Mouse (Mus musculus) cerebellum, adult (tissue): ENCODE measurements around the gene Bcl2l10.
"Not testable (repeated sequence)": the region's sequence is repeated elsewhere in the genome, so short reads cannot be mapped to it uniquely, and the experiment has no call there.

Experiments used
- ATAC-seq: cut with Nextera tagmentation; 2 replicates; pipeline ENCODE4 v1.9.2; 2017; ENCODE audit warnings: mild to moderate bottlenecking, moderate library complexity, mixed read lengths; ENCODE audit not compliant: insufficient number of reproducible peaks, low FRiP score, low TSS enrichment

The Bcl2l10 gene

DNA sequence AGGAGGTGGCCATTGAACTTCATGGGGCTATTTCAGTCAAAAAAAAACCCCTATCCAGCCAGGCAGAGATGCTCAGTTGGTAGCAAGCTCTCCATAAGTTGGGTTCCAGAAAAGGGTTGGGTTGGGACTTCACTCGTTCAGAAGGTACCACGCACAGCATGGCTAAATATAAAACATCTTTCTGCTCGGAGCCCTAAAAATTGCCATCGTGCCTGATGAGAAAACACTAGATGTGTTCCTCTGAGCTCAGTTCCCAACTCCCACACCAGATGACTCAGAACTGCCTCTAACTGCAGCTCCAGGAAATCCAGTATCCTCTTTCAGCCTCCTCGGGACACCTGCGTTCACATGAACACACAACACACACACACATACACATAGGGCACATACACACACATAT, 9.5 kb upstream of the Bcl2l10 start:
- no peak for ATAC-seq

DNA sequence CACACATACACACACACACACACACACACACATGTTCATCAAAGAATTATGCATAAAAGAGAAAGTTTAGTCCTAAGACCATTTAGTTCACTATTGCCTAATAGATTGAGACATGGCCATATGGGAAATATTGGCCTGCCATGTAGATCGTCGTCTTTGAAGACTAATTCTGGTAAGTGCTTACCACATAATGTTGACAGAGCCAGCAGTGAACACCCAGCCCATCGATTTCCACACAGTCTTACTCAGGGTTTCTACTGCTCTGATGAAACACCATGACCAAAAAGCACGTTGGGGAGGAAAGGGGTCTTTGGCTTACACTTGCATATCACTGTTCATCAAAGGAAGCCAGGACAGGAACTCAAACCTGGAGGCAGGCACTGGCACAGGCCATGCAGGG, 5.1 kb upstream of the Bcl2l10 start:
- no peak for ATAC-seq

DNA sequence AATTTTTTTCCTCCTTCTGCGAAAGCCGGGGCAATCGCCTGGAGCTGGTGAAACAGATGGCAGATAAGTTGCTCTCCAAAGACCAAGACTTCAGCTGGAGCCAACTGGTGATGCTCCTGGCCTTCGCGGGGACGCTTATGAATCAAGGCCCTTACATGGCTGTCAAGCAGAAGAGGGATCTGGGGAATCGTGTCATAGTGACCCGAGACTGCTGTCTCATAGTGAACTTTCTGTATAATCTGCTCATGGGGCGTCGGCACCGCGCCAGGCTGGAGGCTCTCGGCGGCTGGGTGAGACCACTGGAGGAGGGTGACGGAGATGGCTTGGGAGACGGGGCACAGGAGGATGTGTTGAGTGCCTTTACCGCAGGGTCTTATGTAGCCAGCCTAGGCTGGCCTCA, 508 bp downstream of the Bcl2l10 start:
- ATAC-seq, result no peak

DNA sequence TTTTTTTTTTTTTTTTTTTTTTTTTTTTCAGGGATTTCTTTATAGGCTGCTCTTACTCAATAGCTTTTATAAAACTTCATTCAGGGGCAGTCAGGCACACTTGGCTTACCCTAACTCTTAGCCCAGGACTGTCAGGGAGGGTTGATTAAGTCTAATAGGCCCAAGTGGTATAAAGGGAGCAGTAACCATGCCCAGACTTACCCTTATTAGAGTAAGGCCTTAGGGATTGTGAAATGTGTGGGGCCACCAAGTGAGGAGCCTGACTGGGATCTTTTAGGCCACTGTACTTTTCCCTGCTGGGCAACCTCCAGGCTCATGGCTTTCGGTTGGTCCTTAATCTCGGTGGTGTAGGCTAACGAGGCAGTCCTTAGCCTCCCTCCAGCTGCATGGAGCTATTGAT, 1.1 kb downstream of the Bcl2l10 start:
- no peak for ATAC-seq

DNA sequence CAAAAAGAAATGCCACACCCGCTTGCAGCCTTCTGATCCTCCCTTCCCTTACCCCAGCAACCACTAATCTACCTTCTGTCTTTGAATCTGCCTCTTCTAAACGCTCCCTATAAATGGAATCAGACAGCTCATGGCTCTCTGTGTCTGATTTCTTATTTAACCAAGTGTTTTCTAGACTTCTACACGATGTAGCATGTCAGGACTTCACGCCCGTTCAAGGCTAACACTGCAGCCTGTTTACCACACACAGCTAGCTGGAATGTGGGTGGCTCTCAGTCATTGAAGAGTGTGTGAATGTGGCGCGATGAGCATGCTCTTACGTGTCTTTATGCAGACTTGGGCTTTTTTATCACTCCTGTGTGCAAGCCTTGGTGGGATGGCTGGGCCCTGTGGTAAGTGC, 5.5 kb downstream of the Bcl2l10 start:
- no peak for ATAC-seq

DNA sequence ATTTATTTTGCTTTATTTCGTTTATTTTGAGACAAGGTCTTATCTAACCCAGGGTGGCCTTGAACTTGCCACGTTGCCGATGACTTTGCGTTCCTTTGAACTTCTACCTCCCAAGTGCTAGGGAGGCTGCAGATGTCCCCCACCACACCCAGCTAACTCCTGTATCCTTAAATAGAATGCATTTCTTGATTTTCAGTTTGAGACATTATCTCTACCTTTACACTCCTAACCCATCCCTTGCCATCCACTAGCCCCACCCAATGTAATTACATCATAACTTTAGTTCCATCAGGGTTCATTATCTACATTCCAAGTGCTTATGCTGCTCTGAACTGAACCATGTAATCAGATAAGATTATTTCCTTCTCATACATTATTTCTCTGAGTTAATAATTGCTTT, 8.2 kb downstream of the Bcl2l10 start:
- no peak for ATAC-seq

DNA sequence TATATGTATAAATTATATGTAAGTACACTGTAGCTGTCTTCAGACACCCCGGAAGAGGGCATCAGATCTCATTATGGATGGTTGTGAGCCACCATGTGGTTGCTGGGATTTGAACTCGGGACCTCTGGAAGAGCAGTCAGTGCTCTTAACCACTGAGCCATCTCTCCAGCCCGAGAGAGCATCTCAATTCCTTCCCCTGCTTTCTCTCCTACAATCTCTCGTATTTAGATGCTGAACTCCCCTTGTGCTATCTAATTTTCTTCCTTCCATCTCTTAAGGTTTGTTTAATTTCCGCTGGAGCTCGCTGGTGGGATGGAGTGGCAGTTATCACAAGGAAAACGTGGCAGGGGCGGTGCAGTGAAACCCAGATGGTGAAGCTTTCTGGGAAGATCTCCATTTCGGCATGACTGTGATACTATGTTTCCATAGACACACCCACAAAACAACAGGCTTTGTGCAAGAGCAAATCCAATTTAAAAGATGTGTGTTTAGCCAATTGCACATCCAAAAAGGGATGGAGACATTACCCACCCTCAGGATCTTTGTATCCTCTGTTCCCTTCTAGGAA, 9.6 kb downstream of the Bcl2l10 start:
- ATAC-seq, result no peak

DNA sequence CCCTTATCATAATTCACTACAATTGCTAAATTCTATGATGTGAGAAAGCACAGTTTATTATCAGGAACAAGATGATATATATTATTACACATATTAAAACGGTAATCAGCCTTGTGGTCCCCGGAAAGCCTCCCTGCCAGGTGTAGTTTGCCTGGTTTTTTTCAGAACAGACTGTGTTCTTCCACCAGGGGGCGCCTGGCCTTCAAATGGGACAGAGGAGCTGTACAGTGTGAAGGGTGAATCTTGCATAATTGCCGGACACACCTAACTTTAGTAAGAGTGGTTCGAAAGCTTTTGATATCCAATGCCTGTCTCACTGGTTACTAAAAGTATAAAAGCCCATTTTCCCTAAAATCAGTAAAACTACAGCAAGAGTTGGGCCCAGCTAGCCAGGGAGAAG, 14.1 kb downstream of the Bcl2l10 start:
- peak; percentile 68; the same call in 1 of the 2 replicates for ATAC-seq

DNA sequence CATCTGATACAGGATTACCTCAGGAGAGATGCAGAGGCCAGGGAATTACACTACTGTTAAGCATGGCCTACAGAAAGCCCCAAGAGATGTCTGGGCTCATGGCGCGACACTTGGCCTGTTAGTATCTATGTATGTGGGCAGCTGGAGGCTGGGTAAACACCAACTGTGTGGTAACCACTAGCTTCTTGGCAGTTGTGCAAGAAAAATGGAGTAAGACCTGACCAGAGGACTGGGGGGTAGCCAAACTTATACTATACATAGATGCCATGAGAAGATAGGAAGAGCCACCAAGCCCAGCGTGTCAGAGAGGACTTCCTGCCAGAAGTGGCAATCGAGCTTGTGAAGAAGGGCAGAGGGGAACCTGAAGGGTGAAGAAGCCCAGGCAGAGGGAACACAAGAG, 14.6 kb downstream of the Bcl2l10 start:
- no peak for ATAC-seq

DNA sequence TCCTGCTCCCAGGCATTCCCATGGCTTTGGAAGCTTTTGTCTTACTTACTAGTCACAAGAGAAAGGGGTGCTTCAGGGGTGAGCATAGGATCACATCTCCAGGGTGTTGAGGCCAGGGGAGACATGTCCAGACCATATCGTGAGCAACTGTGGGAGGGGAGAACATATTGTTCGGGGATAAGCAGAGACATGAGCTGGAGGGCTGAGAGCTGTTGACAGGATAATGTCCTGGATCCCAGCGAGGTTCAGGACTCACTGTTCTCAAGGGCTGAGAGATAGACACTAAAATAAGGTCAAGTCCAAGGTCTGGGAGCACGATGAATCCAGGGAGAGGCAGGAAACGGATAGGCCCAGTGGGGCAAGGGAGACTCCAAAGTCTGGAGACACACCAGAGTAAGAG, 15.4 kb downstream of the Bcl2l10 start:
- no peak for ATAC-seq

DNA sequence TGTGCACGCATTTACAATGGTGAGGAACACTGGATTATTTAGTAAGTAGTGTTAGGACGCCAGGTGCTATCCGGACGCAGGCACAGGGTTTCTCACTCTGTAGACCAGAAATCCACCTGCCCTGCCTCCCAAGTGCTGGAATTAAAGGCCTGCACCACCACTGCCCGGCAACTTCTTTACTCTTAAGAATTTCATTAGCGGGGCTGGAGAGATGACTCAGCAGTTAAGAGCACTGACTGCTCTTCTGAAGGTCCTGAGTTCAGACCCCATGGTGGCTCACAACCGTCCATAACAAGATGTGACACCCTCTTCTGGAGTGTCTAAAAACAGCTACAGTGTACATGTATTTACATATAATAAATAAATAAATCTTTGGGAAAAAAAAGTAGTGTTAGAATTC, 16.1 kb downstream of the Bcl2l10 start:
- not testable (repeated sequence) for ATAC-seq

DNA sequence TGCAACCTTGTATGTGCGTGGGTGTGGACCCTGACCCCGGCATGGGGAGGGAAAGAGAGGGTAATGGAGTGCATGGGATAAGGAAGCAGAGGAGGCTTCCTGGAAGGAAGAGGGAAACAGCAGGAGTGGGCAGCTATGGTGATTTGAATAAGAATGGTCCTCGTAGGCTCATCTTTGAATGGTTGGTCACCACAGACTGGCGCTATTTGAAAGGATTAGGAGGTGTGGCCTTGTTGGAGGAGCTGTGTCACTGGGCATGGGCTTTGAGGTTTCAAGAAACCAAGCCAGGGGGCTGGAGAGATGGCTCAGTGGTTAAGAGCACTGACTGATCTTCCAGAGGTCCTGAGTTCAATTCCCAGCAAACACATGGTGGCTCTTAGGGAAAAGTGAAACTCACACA, 17.6 kb downstream of the Bcl2l10 start:
- no peak for ATAC-seq

DNA sequence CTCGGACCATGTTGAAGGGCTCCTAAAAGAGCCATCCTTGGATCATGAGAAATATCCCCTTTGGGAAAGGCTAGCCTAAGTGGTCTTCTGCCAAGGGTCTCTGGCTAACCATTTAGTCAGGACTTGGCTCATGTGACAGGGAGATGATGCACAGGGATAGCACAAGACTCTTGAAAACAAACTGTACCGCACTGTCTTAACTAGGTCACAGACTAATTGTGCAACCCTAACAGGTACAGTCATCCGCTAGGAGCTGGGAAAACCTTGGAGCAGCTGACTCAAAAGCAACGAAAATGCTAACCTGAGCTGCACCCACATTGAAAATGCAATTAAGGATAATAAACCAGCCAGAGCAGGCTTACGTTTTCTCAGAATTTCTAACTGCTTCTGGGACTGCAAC, 18.6 kb downstream of the Bcl2l10 start:
- no peak for ATAC-seq

DNA sequence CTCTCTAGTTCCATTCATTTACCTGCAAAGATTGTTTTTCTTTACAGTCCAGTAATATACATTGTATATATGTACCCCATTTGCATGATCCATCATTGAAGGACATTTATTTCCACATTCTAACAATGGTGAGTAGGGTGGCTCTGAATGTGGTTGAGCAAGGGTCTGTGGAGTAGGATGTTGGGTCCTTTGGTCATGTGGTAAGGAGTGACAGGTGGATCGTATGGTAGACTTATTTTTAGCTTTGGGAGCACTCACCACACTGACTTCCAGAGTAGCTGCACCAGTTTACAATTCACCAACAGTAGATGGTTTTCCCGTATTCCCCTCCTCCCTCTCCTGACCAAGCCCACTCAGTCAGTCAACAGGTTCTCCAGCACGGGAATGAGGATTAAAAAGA, 21.2 kb downstream of the Bcl2l10 start:
- ATAC-seq, result no peak

DNA sequence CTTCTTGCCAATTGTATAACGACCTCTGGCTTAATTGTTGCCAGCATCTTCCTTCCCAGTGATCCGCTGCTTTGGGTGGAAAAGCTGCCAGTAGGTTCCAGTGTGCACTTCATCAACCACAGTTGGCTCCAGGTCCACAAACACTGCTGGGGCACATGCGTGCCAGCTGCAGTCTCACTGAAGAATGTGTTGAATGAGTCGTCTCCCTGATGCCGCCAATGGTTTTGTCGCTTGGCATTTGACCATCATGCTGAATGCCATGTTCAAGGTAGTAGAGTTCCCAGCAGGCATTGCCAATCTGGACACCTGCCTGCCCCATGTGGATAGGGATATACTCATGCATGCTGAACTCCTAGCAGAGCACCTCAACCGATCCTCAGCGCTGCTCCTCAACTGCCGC, 28.0 kb downstream of the Bcl2l10 start:
- no peak for ATAC-seq

DNA sequence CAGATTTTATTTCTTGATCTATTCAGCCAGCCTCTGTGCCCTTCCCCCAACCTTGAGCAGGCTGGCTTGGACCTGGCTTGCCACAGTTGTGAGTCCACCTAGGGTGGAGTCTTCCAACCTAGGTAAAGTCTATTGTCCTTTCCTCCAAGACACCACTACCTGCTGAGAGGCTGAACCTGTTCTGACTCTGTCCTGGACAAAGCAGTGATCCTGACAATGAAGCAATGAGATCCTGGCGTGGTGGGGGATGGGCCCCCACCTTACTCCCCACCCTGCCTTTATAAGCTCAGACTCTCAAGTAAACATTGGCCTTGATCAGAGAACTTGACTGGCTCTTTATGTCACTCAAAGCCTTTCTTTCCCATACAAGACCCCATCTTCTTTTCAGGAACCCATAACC, 28.9 kb downstream of the Bcl2l10 start:
- no peak for ATAC-seq

DNA sequence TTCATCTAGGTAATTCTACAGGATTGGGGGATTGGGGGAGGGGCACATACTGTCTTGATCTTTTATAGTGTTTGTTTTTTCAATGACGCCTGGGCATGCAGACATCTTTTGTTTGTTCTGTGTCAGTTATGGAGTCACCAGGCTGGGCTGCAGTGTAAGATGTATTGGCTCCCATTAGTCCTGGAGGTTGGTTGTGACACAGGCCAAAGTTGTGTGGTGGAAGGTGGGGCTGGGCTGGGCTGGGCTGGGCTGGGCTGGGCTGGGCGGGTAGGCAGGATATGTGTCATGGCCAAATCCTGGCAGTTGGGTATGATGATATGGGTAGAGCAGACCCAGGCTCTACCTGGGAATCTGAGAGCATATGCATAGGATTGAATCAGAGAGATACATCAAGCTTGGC, 31.2 kb downstream of the Bcl2l10 start:
- no peak for ATAC-seq

DNA sequence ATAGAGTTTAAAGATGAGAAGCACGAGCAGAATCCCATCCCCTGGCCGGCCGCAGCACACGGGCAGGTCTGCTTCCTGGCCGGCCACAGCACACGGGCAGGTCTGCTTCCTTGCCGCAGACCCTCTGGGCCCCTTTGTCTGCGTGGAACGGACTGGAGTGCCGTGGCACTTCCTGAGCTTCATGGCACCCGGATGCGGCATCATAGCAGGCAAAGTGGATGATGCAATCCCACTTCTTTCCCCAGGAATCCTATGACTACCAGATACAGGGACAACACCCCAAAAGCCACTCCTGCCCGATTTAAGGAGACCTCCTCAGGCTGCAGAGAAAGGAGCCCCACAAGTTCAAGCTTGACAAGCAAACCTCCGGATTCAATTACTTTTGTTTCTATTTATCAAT, 35.3 kb downstream of the Bcl2l10 start:
- no peak for ATAC-seq

DNA sequence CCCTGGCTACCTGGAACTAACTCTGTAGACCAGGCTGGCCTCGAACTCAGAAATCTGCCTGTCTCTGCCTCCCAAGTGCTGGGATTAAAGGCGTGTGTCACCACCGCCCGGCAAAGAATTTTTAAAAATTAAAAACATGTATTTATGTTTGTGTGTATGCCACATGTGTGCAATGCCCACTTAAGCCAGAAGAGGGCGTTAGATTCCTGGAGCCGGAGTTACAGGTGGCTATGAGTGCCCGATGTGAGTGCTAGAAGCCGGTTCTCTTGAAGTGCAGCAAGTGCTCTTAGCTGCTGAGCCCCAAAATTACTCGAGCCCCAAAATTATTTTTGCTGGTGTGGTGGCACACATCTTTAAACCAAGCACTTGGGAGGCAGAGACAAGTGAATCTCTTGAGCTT, 36.2 kb downstream of the Bcl2l10 start:
- ATAC-seq, result no peak

DNA sequence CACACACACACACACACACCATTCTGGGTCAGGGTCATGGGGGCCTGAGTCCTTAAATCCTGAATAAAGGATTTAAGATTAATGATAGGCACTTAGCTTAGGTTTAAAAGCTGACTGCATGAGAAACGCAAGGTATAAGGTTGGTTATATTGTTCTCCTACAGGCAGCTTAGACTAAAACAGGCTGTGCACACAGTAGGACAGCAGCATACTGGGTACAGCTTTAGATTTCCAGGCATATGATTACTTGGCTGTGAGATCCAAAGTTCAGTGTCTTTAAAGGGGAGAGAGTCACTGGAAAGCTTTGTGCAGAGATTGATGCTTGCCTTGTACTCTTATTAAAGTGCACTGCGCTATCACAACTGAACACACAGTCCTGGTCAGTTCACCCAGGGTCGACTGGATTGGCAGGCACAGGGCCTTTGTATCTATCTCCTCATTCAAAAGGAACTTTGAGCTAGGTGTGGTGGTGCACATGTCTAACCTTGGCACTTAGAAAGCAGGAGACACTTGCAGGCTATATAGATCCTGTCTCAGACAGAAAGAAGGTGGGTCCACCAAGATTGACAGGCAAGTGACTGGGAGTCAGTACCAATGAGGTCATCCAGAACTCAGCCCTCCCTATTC, 36.9 kb downstream of the Bcl2l10 start:
- ATAC-seq, result no peak

DNA sequence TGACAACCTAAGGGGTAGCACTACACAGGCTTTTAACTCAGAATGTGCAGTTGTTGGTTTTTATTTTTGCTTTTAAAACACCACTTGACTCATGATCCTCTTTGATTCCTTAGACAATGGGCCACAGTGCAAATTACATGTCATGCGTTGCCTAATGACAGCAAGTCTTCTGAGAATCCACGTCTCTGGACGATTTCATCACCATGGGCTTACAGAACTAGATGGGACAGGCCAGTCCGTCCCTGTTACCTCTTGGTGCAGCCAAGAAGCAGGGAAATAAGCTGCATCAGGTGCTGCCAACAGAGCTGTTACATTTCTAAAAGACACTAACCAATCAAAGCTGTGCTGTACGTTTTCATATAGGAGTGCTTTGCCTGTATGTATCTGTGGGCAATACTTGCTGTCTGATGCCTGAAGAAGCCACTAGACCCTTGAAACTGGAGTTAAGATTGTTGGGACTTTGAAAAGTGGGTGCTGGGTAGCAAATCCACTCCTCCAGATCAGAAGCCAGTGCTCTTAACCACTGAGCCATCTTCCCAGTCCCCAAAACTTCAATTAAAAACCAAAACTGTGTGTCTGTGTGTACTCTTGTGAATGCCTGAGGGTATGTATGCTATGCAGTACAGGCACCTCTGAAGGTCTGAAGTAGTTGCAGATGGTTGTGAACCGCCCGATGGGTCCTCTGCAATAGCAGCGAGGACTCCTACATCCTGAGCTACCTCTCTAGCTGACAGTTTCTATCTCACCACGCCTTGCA, 37.8 kb downstream of the Bcl2l10 start:
- no peak for ATAC-seq

DNA sequence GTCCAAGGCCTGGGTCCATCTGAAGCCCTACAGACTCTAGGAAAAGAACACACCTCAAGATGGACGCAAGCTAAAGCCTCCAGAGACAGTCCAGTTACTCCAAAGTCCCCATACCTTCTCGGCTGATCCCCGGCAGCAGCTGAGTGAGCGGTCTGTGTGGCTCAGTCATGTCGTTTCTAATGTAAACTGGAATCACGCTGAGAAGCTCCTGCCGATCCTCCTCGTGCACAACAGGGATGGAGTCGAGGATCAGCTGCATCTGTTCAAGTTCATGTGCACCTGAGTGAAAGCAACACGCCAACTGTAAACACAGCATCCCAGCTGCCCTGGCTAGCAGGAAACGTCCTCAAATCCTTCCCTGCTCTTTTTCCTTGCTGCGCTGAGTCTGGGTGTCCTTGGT, 45.7 kb downstream of the Bcl2l10 start:
- no peak for ATAC-seq
